Mouse (Mus musculus): ENCODE measurements around the gene H2-M10.6. TPM values are rescaled to one million over a fixed set of nuclear protein-coding genes. Genes with fewer than 3 reads are reported as not detected.

Gene H2-M10.6
- polyA plus RNA-seq, 1 experiment from 2014 or later: not detected

- Histone ChIP-seq H3K4me3 (ENCODE audit: low read depth, low read length) (no peak overlapping the region), H3K27ac (ENCODE audit: low read depth) (no peak overlapping the region), H3K4me1 (replicated peaks; ENCODE audit: control insufficient read depth, insufficient read depth, low read length) (no peaks in the 10 kb centered on the region), H3K9ac (ENCODE audit: low read length) (no peak overlapping the region), H3K27me3 (replicated peaks; ENCODE audit: control insufficient read depth, insufficient read depth, low read length) (no peaks in the 10 kb centered on the region), H3K36me3 (ENCODE audit: control insufficient read depth, insufficient read depth, low read length) (0 out of 2 replicates have a peak, but pooled peaks cover 5% of the 10 kb centered on the region), H3K9me3 (ENCODE audit: control insufficient read depth, low read length) (no peaks in the 10 kb centered on the region), H3K4me2 (ENCODE audit: low read length) (no peak overlapping the region)
- WGBS: 79% methylated on average over 1 of the region's 1 CpGs
- DNase-seq (ENCODE audit: low spot score) (no peak), ATAC-seq (replicated peaks; ENCODE audit: low FRiP score, low TSS enrichment, low read depth) (no peak)
Measured at GRCm38 (mm10) chr17:36844725-36845124, 32.8 kb downstream of the H2-M10.6 start.

- H3K9me3 ChIP-seq (ENCODE audit: control insufficient read depth, low read length): no peaks in the 10 kb centered on the region
- no peaks in the 10 kb centered on the region for H3K27me3 ChIP-seq (replicated peaks; ENCODE audit: control insufficient read depth, insufficient read depth, low read length)
- peaks cover 36% of the 10 kb centered on the region for H3K36me3 ChIP-seq (ENCODE audit: control insufficient read depth, insufficient read depth, low read length)
- H3K4me1 ChIP-seq (replicated peaks; ENCODE audit: control insufficient read depth, insufficient read depth, low read length): no peaks in the 10 kb centered on the region
- H3K4me3 ChIP-seq (ENCODE audit: low read depth, low read length): no peak overlapping the region
- no peak overlapping the region for H3K9ac ChIP-seq (ENCODE audit: low read length)
- no peak for DNase-seq (ENCODE audit: low spot score)
- no peak overlapping the region for H3K4me2 ChIP-seq (ENCODE audit: low read length)
- ATAC-seq (replicated peaks; ENCODE audit: low FRiP score, low TSS enrichment, low read depth): no peak
- WGBS: 66% methylated on average over 5 of the region's 5 CpGs
- no peak overlapping the region for H3K27ac ChIP-seq (ENCODE audit: low read depth)
Measured at GRCm38 (mm10) chr17:36848911-36849310, 36.9 kb downstream of the H2-M10.6 start.

- ATAC-seq (replicated peaks; ENCODE audit: low FRiP score, low TSS enrichment, low read depth): 0 out of 2 replicates have a peak, but pooled peaks have one; percentile 28
- no peak for DNase-seq (ENCODE audit: low spot score)
- 78% methylated on average over 2 of the region's 2 CpGs for WGBS
Measured at GRCm38 (mm10) chr17:36849992-36850391, 38.0 kb downstream of the H2-M10.6 start.

GRCm38 (mm10) chr17:36851200-36851599 is 39.2 kb downstream of the H2-M10.6 start:
- Histone ChIP-seq H3K36me3 (ENCODE audit: control insufficient read depth, insufficient read depth, low read length) (peaks cover 57% of the 10 kb centered on the region), H3K9me3 (ENCODE audit: control insufficient read depth, low read length) (no peaks in the 10 kb centered on the region), H3K4me2 (ENCODE audit: low read length) (no peak overlapping the region), H3K9ac (ENCODE audit: low read length) (no peak overlapping the region), H3K4me3 (ENCODE audit: low read depth, low read length) (no peak overlapping the region), H3K27me3 (replicated peaks; ENCODE audit: control insufficient read depth, insufficient read depth, low read length) (no peaks in the 10 kb centered on the region), H3K27ac (ENCODE audit: low read depth) (no peak overlapping the region), H3K4me1 (replicated peaks; ENCODE audit: control insufficient read depth, insufficient read depth, low read length) (no peaks in the 10 kb centered on the region)
- peak; percentile 61; the same call in 1 of the 2 replicates for ATAC-seq (replicated peaks; ENCODE audit: low FRiP score, low TSS enrichment, low read depth)
- WGBS: 70% methylated on average over 5 of the region's 5 CpGs
- DNase-seq (ENCODE audit: low spot score): no peak

More at GRCm38 (mm10) chr17:36849992-36850391, 38.0 kb downstream of the H2-M10.6 start:
- Histone ChIP-seq H3K27me3 (replicated peaks; ENCODE audit: control insufficient read depth, insufficient read depth, low read length) (no peaks in the 10 kb centered on the region), H3K4me2 (ENCODE audit: low read length) (no peak overlapping the region), H3K9ac (ENCODE audit: low read length) (no peak overlapping the region), H3K4me1 (replicated peaks; ENCODE audit: control insufficient read depth, insufficient read depth, low read length) (no peaks in the 10 kb centered on the region), H3K36me3 (ENCODE audit: control insufficient read depth, insufficient read depth, low read length) (peaks cover 46% of the 10 kb centered on the region), H3K4me3 (ENCODE audit: low read depth, low read length) (no peak overlapping the region), H3K9me3 (ENCODE audit: control insufficient read depth, low read length) (no peaks in the 10 kb centered on the region), H3K27ac (ENCODE audit: low read depth) (no peak overlapping the region)

- DNase-seq (ENCODE audit: low spot score): no peak
- no peak overlapping the region for H3K9ac ChIP-seq (ENCODE audit: low read length)
- no peak overlapping the region for H3K4me3 ChIP-seq (ENCODE audit: low read depth, low read length)
- H3K36me3 ChIP-seq (ENCODE audit: control insufficient read depth, insufficient read depth, low read length): peaks cover 61% of the 10 kb centered on the region
- H3K4me2 ChIP-seq (ENCODE audit: low read length): no peak overlapping the region
- H3K4me1 ChIP-seq (replicated peaks; ENCODE audit: control insufficient read depth, insufficient read depth, low read length): no peaks in the 10 kb centered on the region
- WGBS: 72% methylated on average over 5 of the region's 5 CpGs
- H3K9me3 ChIP-seq (ENCODE audit: control insufficient read depth, low read length): no peaks in the 10 kb centered on the region
- no peaks in the 10 kb centered on the region for H3K27me3 ChIP-seq (replicated peaks; ENCODE audit: control insufficient read depth, insufficient read depth, low read length)
- H3K27ac ChIP-seq (ENCODE audit: low read depth): no peak overlapping the region
- ATAC-seq (replicated peaks; ENCODE audit: low FRiP score, low TSS enrichment, low read depth): no peak
Measured at GRCm38 (mm10) chr17:36851627-36852026, 39.7 kb downstream of the H2-M10.6 start.

- H3K4me3 ChIP-seq (ENCODE audit: low read depth, low read length): no peak overlapping the region
- peaks cover 96% of the 10 kb centered on the region for H3K36me3 ChIP-seq (ENCODE audit: control insufficient read depth, insufficient read depth, low read length)
- no peak overlapping the region for H3K27ac ChIP-seq (ENCODE audit: low read depth)
- H3K27me3 ChIP-seq (replicated peaks; ENCODE audit: control insufficient read depth, insufficient read depth, low read length): no peaks in the 10 kb centered on the region
- H3K9me3 ChIP-seq (ENCODE audit: control insufficient read depth, low read length): no peaks in the 10 kb centered on the region
- H3K9ac ChIP-seq (ENCODE audit: low read length): no peak overlapping the region
- DNase-seq (ENCODE audit: low spot score) (no peak), ATAC-seq (replicated peaks; ENCODE audit: low FRiP score, low TSS enrichment, low read depth) (no peak)
- 89% methylated on average over 3 of the region's 3 CpGs for whole genome bisulfite sequencing
- no peak overlapping the region for H3K4me2 ChIP-seq (ENCODE audit: low read length)
- H3K4me1 ChIP-seq (replicated peaks; ENCODE audit: control insufficient read depth, insufficient read depth, low read length): no peaks in the 10 kb centered on the region
Measured at GRCm38 (mm10) chr17:36855484-36855883, 43.5 kb downstream of the H2-M10.6 start.

GRCm38 (mm10) chr17:36856236-36856635 is 44.3 kb downstream of the H2-M10.6 start:
- no peaks in the 10 kb centered on the region for H3K9me3 ChIP-seq (ENCODE audit: control insufficient read depth, low read length)
- DNase-seq (ENCODE audit: low spot score) (no peak), ATAC-seq (replicated peaks; ENCODE audit: low FRiP score, low TSS enrichment, low read depth) (no peak)
- H3K4me2 ChIP-seq (ENCODE audit: low read length): no peak overlapping the region
- no peak overlapping the region for H3K4me3 ChIP-seq (ENCODE audit: low read depth, low read length)
- 91% methylated on average over 4 of the region's 4 CpGs for WGBS
- no peaks in the 10 kb centered on the region for H3K4me1 ChIP-seq (replicated peaks; ENCODE audit: control insufficient read depth, insufficient read depth, low read length)
- H3K9ac ChIP-seq (ENCODE audit: low read length): no peak overlapping the region
- H3K36me3 ChIP-seq (ENCODE audit: control insufficient read depth, insufficient read depth, low read length): peaks cover 89% of the 10 kb centered on the region
- H3K27ac ChIP-seq (ENCODE audit: low read depth): no peak overlapping the region
- no peaks in the 10 kb centered on the region for H3K27me3 ChIP-seq (replicated peaks; ENCODE audit: control insufficient read depth, insufficient read depth, low read length)

- Histone ChIP-seq H3K27me3 (replicated peaks; ENCODE audit: control insufficient read depth, insufficient read depth, low read length) (no peaks in the 10 kb centered on the region), H3K4me3 (ENCODE audit: low read depth, low read length) (no peak overlapping the region), H3K4me1 (replicated peaks; ENCODE audit: control insufficient read depth, insufficient read depth, low read length) (no peaks in the 10 kb centered on the region), H3K9ac (ENCODE audit: low read length) (no peak overlapping the region), H3K36me3 (ENCODE audit: control insufficient read depth, insufficient read depth, low read length) (peaks cover 69% of the 10 kb centered on the region), H3K4me2 (ENCODE audit: low read length) (no peak overlapping the region), H3K27ac (ENCODE audit: low read depth) (no peak overlapping the region), H3K9me3 (ENCODE audit: control insufficient read depth, low read length) (no peaks in the 10 kb centered on the region)
- ATAC-seq (replicated peaks; ENCODE audit: low FRiP score, low TSS enrichment, low read depth) (no peak), DNase-seq (ENCODE audit: low spot score) (no peak)
- 96% methylated on average over 3 of the region's 3 CpGs for WGBS
Measured at GRCm38 (mm10) chr17:36858181-36858580, 46.2 kb downstream of the H2-M10.6 start.

GRCm38 (mm10) chr17:36861680-36862079 is 49.7 kb downstream of the H2-M10.6 start:
- Histone ChIP-seq H3K9me3 (ENCODE audit: control insufficient read depth, low read length) (no peaks in the 10 kb centered on the region), H3K36me3 (ENCODE audit: control insufficient read depth, insufficient read depth, low read length) (peaks cover 36% of the 10 kb centered on the region), H3K4me1 (replicated peaks; ENCODE audit: control insufficient read depth, insufficient read depth, low read length) (0 out of 2 replicates have a peak, but pooled peaks cover 1% of the 10 kb centered on the region), H3K9ac (ENCODE audit: low read length) (no peak overlapping the region), H3K27me3 (replicated peaks; ENCODE audit: control insufficient read depth, insufficient read depth, low read length) (peaks cover 9% of the 10 kb centered on the region), H3K27ac (ENCODE audit: low read depth) (no peak overlapping the region), H3K4me3 (ENCODE audit: low read depth, low read length) (no peak overlapping the region), H3K4me2 (ENCODE audit: low read length) (no peak overlapping the region)
- ATAC-seq (replicated peaks; ENCODE audit: low FRiP score, low TSS enrichment, low read depth) (no peak), DNase-seq (ENCODE audit: low spot score) (no peak)
- WGBS: 47% methylated on average over 2 of the region's 2 CpGs
